Mouse (Mus musculus) telencephalon, adult 2 months (tissue): ENCODE data around the gene Slc2a1.

Experiments
- DNase-seq: peaks from one replicate; pipeline ENCODE4 v3.0.0-alpha.2; 2011; ENCODE audit warnings: low read depth, low spot score

Gene Slc2a1

DNA sequence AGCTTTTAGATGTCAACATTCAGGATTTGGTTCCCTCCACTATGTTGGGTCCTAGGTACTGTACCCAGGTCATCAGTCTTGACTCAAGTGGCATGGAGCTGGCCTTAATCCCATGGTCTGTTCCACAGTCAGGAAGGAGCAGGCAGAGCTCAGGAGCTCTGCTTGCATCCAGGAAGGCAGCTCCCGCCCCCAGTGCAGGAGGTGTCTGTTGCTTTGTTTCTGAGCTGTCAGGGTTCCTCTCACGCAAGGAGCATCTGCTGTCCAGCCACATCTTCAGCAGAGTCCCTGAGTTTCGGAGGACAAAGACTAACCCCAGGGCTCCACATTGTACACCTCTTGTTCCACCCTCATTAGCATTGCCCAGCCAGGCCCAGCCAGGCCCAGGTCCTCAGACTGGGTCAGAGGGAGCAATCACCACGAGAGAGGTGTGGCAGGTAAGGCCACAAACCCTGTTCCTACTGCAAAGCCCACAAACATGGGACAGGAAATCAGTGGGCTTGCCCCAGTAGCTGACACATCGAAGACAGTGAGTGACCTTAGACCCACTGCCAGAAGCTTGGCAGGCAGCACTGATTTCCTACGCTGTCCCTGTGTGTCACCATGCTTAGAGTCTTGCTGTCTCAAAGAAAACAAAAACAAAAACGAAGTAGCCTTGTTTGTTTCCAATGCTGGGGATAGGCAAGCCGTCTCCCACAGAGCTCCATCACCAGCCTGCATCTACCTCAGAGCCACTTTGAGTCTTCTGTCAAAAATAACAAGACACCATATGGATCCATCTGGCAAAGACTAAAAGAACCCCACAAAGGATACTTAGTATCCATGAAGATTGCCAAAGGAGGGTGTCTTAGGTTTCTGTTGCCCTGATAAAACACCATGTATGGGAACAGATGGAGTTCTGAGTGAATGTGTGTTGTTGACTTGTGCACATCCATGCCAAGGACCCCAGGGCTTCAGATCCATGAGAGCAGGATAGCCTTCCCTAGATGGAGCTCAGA lies 10.0 kb upstream of the Slc2a1 start:
- DNase-seq, result peak; percentile 85

DNA sequence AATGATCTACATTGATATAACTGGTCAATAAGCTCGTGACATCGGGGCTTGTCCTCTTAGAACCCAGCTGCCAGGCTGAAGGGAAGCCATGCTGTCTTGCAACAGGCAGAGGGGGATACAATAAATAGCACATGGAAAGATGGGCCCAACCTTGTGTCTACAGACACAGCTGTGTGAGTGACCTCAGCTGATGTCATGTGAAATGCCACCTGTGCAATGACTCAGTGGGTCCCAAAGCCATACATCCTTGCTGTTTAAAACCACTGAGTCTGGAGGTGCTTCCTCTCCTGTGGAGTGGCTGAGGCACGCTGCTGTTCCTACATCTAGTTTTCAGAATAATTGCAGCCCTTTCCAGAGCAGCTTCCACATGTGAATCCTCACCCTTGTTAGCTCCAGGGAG lies 7.1 kb upstream of the Slc2a1 start:
- DNase-seq, result no peak

DNA sequence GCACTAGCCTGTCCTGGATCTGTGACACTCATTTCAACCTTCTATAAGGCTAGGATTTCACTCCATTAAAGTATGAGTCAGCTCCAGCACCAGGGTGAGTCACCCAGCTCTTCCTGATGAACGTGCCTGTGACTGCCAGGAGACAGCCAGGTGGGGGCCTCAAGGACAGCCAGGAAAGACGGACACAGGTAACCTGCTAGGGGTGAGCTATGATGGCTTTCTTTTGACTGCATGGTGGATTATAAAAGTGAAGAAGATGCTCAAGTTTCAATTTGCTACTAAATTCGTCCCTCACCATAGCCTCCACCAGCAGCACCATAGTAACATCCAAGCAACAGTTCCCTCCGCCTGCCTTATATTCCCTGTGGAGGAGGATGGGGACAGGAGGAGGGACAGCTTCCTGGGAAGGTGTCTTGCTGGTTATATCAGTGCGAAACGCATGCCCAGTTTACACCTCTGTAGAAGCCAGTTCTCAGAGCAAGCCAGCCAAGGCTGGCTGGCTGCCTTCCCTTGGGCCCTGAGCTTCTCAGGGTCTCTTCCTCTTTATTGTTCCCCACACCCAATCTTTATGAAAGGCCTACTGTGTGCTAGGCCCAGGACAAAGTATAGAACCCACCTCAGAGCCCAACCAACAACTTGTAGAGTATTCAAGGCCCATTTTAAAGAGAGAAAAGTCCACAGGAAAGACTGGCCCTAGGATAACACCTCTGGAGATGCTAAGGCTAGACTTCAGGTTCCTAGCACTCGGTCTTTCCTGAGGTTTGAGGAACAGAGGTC lies 6.0 kb upstream of the Slc2a1 start:
- DNase-seq, result peak; percentile 88

DNA sequence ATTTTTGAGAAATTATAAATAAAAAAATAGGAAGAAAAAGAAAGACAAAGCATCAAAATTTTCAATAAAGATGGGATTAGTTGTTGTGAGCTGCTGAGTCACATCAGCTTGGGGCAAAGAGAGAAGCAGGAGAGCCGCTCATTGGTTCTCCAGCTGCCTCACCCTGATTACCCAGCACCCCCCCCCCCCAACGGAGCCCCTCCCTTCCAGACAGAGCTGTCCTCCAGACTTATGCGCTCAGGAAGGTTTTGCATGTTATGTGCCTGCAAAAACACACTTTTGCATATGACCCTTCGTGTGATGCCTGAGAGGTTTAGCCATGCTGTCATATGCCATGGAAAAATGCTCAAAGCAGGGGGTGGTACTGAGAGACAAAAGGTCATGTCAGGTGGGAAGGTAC lies 3.7 kb upstream of the Slc2a1 start:
- no peak for DNase-seq

DNA sequence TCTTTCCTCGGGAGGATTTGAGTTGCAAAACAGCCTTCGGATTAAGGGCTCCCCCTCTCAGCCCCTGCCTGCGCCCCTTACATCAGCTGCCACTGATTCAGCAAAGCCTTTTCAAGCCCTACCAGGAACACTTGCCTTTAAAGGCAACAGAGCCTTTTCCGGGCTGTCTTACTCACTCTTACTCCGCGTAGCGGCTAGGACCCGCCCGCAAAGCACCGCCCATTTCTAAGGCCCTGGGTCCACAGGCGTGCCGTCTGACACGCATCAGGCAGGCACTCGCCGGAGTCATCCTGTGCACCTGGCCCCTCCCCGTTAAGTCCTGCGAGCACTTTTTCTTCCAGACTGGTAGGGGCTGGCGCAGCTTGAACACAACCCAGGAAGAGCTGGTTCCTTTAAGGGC lies 2.8 kb upstream of the Slc2a1 start:
- DNase-seq, result peak; percentile 48

DNA sequence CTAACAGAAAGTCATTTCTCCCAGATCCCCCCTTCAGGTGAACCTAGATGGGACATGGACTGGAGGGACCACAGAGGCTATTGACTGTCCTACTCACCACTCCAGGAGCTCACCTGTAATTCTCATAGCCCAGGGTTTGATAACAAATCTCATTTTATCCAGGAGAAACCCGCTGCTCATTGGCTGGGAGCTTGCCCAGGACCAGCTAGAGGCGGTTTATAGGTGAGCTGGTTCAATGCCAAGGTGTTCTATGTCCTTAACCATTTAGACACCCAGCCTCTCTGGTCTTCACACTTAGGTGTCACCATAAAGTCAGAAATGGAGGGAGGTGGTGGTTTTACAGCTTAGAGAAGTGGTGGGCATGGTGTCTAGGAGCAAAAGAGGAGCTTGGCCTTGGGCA lies 644 bp upstream of the Slc2a1 start:
- no peak for DNase-seq

DNA sequence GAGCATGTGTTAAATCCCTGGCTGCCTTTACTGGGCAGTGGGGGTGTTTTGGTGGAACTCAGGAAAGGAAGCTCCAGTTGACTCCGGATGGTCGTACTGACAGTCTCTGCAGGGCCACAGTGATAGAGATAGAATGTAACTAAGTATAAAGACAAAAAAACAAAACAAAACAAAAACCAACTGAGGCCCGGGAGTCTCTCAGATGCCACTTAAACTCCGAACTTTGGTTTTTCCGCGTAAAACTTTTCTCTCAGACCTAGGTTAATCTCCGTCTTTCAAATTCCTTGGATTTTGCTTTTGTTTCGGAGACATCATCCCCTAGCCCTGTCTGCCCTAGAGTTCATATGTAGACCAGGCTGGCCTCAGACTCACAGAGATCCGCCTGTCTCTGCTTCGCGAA lies 1.1 kb downstream of the Slc2a1 start:
- DNase-seq, result no peak

DNA sequence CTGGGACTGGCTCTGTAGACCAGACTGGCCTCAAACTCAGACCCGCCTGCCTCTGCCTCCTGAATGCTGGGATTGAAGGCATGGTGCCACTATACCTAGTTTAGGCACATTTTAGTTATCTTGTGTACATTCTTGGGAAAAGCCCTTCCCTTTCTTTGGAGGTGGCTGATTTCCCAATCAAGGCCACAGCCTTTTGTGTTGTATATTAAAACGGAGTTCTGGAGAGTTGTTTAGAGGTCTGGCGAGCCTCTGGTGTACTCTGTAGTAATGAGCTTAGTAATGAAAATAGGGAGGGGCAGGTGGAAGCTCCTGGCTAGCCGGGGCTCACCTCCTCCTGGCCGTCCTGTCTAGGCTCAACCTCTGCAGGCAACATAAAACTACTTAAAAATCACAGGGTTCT lies 2.0 kb downstream of the Slc2a1 start:
- DNase-seq, result no peak

DNA sequence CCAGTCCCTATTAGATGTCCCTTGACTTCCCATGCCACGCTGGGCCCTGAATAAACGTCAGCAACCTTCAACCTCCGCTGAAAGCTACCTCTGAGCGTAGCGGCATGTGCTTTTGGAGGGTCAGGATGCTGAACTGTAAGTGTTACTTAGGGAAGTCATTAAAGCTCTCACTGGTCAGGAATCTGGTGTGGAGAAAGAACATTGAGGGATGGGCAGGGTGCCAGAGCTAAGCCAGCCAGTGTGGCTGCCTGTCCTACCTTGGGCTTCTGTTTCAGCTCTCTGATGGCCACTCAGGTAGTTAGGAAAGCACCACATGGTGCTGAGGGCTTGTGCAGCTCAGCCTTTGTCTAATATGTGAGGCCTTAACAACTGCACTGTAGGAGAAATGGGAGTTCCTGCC lies 2.9 kb downstream of the Slc2a1 start:
- no peak for DNase-seq

DNA sequence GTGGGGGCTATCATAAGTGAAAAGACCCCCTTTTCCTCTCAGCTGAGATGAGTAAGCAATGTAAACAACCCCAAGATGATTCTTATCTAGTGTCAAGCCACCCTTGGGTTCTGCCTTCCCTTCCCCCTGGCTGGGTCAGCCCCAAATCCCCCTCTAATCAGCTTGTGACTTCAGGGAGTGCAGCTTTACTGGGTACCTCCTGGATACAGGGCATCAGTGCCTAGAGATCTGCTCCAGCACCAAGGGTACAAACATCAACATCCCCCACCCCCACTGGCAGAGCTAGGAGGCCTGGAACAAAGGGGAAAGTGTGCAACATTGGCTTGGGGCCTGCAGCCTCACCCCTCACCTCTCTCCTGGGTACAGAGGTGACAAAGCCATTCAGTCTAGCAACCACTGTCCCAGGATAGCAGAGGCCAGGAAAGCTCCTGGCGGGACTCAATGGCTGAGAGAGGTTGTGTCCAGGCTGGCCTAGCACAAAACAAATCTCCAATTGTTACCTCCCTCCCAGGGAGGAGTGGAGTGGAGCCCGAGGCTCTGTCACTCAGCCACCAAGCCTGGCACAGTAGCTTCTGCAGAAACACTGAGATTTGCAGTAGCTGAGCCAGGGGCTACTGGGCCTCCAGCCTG lies 3.9 kb downstream of the Slc2a1 start:
- no peak for DNase-seq

DNA sequence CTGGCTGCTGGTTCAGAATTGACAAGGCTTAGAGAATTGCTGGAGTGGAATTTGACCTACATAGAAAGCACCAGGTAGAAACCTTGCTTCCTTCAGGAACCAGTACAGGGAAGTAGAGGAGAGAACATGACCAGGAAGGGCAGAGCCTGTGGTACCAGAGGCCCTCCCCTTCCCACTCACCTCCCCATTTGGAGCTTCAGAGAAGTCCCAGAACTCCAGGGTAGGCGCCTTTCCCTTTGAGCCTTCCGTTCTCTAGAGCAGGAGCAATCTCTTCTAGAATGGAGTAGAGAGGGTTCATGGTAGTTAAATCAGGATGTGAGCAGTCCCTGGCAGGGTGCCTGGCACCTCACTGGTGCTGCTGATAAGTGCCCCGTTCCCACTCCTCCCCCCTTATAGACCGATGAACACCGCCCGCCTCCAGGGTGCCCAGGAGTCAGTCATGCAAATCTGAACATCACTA lies 7.1 kb downstream of the Slc2a1 start:
- DNase-seq, result no peak

DNA sequence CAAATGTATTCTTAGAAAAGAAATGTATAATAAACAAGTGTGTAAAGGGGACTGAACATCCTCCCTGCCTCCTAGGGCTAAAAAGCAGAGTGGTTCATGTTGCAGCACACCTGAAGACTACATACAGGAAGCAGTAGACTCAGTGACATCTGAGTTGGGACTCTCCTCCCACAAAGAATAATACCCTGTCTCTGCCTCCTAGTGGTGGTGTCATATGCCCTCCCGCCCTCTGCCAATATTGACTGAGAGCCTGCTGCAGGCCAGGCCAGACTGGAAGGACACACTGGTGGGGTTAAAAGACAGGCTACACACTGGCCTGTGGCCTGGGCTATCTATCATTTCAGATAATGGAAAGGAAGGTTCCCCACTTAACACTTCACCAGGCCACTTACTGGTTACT lies 7.8 kb downstream of the Slc2a1 start:
- no peak for DNase-seq

DNA sequence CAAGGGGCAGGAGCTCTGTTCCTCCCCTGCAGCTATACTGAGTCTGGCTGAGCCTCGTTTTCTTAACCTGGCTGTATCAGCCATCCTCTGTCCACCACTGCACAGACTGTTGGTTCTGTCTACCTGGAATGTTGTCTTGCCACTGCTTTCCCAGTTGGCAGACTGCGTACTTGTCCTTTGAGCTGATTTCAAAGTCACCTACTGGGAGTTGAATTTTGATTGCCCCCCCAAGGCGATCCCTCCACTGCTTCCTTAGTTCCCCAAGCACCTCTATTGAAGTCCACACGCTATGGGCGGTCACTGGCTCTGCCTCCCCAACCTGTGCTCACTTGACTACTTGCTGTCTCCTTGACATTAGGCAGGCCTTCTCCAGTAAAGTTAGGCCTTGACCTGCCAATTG lies 9.1 kb downstream of the Slc2a1 start:
- no peak for DNase-seq

DNA sequence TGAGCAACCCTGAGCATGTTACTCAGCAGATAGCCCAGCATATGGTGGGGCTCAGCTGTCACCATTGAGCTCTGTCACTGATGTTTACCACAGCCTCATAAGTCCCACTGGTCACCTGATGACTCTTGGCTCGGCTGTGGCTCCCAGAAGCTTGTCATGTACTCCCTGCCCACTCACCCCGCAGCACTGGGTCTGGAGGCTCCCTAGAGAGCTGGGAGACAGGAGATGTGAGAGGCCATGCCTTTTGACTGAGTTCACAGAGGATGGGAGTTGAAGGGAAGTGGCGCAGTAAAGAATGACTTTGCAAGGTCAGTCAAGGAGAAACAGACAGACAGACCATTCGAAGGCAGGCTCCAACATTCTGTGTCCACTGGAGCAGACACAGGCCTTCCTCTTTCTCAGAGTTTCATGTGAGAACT lies 10.2 kb downstream of the Slc2a1 start:
- DNase-seq, result no peak

DNA sequence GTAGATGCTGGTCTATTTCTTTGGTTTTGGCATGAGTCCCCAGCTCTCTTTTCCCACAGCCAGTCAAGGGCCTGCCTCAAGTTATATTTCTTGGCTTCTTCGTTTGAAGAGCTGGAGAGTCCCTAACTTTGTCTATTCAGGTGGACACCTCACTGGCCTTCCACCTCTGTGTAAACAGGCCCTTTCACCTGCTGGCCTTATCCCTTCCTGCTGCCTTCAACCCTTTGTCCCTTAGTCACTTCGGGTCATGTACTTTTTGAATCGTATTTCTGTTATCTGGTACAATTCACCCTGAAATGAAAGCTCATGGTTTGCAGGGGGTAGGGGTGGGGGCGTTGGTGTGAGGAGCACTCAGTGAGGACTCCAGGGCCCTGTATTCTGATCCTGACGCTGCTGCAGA lies 10.8 kb downstream of the Slc2a1 start:
- DNase-seq, result no peak

DNA sequence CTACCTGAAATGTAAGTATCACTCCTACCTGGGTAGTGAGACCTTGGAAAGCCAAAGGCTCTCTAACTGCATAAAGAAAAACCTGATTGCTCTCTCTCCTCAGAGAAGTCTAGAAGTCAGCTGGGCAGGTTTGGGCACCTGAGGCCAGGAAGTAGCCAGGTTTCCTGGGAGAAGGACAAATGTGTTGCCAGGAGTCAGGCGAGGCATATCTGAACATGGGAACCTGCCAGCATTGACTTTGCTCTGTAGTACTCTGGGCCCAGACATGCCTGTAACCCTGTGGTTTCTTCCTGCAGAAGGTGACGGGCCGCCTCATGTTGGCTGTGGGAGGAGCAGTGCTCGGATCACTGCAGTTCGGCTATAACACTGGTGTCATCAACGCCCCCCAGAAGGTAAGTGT lies 11.6 kb downstream of the Slc2a1 start:
- no peak for DNase-seq

DNA sequence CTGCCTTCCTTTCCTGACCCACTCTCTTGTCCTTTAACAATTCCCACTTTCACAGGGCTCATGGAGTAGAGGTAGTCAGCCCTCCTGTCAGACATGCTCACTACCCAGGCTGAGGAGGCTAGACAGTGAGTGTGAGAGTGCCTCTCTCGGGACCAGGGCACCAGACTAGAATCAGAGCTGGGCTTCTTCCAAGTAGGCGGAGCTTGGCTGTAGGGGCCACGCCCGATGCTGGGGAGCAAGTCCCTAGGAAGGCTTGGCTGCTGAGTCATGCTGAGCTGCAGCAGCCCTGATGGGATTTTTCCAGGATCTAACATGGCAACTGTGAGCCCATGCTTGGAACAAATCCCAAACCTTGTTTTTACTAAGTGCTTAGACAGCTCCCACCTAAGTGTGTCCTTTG lies 12.7 kb downstream of the Slc2a1 start:
- DNase-seq, result no peak

DNA sequence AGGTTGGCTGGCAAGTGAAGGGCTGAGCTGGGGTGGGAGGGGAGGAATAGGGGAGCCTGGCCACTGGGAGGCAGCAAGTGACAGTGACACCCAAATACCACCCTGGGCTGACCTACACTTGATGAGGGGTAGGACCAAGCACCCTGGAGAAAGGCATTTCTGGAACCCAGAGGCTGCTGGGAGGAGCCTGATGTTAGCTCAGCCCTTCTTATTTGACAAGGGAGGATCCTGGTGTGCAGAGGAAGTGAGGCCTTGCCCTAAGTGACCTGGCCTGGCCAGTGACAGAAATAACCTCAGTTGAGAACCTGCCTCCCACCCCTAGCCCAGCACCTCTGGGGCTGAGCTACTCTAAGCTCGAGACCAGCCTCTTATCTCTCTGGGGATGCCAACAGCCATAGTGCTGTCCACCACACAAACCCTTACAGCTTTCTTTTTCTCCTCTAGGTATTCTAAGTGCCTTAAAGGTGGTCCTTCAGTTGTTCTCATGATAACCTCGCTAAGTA lies 16.3 kb downstream of the Slc2a1 start:
- no peak for DNase-seq

DNA sequence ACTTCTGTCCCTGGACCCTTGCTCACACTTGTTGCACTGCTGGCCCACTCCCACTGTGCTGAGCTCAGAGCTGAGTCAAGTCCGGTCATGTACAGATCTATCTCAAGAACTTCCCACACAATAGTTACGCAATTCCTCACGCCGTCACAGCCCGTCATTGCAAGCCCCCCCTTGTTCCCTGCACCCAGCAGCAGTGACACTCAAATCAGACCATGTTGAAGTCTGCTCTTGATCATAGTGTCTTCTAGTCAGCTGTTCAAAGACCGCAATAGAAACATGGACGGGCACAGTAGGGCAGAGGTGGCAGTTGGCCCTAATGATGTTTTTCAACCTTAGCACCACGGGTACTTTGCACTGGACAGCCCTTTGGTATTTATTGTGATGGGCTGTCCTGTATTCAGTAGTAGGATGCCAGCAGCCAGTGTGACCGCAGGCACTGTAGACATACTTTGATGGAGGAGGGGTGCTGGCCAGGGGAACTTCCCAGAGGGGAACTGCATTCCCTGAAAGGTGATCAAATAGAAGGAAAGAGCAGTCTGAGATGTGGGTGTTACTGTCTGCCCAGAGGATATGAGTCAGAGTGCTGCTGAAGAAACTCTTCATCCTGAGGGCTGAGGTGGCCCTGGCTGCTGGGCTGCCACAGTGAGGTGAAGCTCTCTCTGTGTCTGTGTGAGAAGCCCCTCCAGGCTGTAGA lies 17.2 kb downstream of the Slc2a1 start:
- no peak for DNase-seq

DNA sequence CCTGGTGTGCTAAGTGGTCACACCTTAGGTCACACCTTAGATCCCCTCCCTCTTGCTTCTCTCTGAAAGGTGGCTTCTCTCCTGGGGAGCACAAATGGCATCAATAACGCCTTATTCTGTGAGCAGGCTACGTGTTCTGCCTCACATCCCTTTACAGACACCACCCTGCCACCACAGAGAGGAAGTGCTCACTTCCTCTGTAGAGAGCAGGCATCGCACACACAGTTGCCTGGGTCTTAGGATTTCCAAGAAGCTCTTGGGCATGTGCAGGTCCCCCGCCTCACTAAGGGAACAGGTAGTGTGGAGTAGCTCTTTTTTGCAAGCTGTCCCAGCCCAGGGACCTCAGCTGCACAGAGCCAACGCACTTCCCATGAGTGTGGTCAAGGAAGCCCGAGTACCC lies 18.7 kb downstream of the Slc2a1 start:
- no peak for DNase-seq

DNA sequence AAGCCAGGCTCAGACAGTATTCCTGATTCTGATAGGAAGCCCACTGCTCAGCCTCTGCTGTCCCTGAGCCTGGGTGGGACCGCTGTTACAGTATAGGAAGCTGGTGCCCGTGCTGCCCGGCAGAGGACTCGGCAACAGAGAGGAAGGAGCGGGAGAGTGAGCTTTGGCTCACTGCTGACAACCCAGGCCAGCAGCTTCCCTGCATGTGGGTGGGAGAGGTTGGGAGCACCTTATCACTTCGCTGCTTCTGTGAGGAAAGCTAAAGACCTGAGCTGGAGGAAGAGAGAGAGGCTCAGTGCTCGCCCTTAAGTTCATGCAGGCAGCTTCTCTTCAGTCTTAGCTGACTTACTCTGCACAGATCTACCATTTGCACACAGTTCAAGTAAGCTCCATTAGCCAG lies 20.0 kb downstream of the Slc2a1 start:
- no peak for DNase-seq
